Mouse (Mus musculus) thymus, postnatal 14 days (tissue): ENCODE data around the gene Rap1b.

Source experiments
- DNase-seq: peaks from one replicate; pipeline ENCODE4 v3.0.0; 2021

Rap1b gene

GRCm38 (mm10) chr10:117856001-117856720 is 10.3 kb upstream of the Rap1b start:
- no peak for DNase-seq

DNA sequence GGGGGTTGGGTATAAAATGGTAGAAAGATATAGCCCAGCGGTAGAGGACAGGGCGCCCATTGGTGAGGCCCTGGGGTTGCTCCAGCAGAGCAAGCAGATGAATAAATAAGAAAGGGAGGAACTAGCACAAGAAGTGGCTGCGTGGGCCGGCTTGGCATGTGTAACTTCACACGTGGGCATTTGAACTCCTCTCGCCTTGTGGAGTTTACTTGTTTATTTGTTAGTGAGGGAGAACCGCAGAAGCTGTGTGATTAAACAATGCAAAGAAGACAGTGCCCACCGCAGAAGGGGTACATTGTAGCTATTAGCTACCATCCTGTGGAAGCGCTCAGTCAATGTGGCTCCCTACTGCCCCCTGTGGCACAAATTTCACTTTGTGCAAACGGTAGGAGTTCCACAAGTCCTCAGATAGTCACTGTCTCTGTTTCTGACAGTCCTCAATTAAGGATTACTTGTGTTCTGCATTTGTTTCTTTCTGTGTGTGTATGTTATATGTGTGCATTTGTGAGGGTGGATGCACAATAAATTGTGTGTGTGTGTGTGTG is 6.9 kb upstream of the Rap1b start:
- no peak for DNase-seq

GRCm38 (mm10) chr10:117848981-117849380 is 3.1 kb upstream of the Rap1b start:
- no peak for DNase-seq

DNA sequence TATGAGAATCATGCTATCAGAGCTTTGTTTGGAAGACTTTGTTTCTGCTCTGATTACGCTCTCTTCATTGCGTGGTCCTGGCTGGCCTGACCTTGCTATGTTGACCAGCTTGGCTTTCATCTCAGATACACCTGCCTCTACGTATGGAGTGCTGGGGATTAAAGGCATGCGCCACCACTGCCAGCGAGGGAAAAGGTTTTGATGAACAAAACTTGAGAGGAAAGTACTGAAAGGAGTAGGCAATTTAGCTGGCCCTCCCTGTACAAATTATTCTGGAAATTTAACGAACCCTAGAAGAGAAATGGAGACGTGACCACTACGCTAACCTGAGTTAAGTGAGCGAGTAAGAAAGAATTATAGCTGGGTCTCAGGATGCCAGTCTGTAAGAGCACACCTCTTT is 961 bp upstream of the Rap1b start:
- DNase-seq: no peak

DNA sequence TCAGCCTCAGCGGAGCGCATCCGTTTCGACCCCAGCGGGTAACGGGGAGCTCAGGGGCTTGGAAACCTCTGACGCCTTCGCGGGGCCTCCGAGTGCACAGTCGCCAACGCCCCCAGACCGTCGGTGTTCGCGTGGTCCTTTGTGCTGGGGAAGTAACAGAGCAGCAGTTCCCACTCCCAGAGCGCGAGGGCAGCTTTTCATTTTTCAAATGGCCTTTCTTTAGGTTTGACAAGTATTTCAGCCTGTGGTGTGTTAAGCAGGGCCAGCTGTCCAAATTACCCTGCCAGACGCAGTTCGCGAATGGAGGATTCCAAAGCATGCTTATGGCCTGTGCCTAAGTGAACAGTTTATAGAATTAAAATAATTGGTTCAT is 411 bp upstream of the Rap1b start:
- DNase-seq: no peak

- DNase-seq: peak; percentile 81
Measured at GRCm38 (mm10) chr10:117844782-117845596, 846 bp downstream of the Rap1b start.

DNA sequence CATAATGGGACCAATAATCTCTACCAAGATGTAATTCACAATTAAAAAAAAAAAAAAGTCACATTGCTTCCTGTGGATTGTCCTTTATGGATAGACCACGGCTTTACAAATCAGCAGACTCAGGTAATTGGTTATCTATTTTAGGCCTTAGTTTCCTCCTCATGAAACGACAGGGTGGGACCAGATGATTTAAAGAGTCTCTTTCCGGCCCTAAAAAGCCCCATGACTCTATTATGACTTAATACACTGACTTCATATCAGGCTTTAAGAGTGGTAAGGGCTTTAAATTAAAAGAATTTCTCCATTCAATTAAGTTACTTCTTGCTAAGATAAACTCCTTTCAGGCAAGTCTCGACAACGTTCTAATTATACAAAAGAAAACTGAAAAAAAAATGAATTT is 1.6 kb downstream of the Rap1b start:
- no peak for DNase-seq

DNA sequence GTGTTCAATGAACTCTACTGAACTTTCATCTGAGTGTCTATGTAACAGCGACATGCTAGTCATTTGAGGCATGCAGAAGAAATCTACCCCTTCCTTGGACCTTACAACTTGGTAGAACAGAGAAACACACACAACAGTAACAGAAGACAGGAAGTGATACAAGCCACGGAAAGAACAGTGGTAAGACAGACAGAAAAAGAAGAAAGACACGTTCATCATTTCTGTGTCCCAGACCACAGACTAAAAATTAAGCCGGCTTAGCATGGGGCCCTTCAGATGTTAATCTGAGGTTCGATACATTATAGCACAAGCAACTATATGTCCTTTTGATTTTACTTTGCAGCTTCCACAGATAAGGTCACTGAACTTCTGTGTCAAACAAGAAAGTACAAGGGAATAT is 2.1 kb downstream of the Rap1b start:
- peak; percentile 30 for DNase-seq

DNA sequence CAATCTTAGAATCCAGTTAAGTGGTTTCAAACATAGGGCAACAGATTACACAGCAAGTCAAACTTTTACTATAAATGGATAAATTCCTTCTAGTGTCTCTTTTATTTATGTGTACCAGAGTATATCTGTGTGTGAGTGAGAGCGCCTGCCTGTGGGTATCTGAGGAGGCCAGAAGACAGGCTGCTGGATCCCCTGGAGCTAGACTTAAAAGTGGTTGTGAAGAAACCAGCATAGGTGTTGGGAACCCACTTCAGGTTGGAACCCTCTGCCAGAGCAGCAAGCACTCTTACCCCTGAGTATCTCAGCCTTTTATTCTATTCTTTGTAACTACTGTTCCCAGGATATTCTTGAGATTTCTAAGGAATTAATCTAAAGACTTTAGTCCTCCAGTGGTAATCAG is 4.1 kb downstream of the Rap1b start:
- no peak for DNase-seq

DNA sequence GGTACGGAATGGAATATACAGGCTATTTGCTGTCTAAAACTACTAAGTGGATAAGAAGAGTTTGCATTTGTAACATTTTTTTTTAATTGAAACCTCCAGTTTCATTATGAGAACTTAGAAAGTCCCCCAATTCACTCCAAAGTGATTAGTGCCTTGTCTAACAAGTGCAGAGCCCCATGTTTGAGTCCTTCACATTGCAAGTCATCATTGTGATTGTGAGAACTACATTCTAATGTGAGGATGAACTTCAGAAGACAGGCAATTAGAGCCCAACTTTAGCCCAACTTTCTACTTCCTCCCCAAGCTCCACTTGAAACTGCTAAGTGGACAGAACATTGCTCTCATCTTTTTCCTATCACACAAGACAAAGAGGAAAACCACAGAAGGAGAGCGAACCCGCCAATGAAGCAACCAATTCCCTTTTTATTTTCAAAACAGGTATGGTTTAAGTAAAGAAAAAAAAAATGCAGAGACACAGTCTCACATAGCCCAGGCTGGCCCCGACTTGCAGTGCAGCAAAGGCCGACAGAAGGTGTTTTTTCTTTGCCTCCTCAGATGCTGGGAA is 5.3 kb downstream of the Rap1b start:
- no peak for DNase-seq

- DNase-seq: no peak
Measured at GRCm38 (mm10) chr10:117839737-117840136, 6.1 kb downstream of the Rap1b start.

- DNase-seq: no peak
Measured at GRCm38 (mm10) chr10:117838924-117839323, 6.9 kb downstream of the Rap1b start.

DNA sequence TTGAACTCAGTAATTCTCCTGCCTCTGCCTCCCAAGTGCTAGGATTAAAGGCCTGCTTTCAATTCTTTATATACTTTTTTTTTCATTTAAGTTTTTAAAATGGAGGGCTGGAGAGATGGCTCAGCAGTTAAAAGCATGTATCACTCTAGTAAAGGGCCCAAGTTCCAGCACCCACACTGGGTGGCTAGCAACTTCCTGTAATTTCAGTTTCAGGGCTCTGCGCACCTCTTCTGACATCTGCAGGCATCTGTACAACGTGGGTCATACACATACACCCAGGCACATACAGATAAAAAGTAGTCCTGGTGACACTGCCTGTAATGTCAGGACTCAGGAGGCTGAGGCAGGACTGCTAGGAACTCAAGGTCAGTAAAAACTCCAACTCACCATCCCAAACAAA is 9.5 kb downstream of the Rap1b start:
- peak; percentile 53 for DNase-seq

GRCm38 (mm10) chr10:117835453-117835852 is 10.4 kb downstream of the Rap1b start:
- DNase-seq: no peak

DNA sequence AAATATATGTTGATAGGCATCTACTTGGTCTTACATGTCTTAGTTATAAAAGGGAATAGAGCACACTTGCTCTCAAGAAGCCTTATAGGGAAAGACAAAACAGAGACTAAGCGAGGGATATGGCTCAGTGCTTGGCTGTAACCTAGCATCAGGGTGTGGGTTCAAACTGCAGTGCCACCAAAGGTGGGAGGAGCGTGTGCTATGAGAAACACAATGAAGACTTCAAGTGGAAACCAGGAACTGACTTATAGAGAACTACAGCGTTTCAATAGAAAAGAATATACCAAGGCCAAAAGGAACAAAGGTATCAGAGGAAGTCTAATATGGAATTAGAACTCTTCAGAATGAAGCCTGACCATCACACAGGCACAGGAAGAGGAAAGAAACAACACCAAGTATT is 15.0 kb downstream of the Rap1b start:
- no peak for DNase-seq

- DNase-seq: no peak
Measured at GRCm38 (mm10) chr10:117829472-117830155, 16.2 kb downstream of the Rap1b start.

- no peak for DNase-seq
Measured at GRCm38 (mm10) chr10:117829022-117829421, 16.8 kb downstream of the Rap1b start.

DNA sequence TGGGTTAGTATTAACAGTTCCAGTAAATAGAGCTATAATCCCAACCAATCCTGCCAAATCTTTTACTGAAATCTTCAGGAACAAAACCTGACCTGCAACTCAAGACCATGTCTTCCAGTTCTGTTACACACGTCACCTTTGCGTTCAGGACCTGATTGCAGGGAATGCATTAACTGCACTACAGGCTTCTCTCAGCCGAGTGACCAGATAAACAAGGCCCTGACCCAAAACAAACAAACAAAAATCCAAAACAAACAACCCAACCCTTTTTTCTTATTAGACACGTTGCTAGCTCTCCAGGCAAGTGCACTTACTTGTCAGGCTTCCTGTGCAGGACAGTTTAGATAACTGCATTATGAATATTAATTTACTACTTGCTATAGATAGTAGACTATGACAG is 17.3 kb downstream of the Rap1b start:
- no peak for DNase-seq

DNA sequence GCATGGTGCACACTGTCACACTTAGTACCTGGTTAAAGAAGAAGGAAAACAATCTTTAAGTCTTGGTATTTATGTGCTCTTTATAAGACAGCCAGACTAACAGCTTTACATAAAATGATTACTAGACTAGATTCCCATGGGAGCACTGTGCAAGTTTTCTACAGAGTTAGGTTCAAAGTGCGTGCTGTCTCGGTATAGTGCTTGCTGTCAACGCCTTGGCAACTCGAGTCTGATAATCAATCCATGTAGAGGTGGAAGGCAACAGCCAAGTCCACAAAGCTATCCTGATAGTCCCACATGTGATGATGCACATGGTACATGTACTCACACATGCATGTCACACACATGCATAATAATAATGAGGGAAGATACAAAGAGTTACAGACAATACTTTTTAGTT is 21.2 kb downstream of the Rap1b start:
- DNase-seq: no peak

- no peak for DNase-seq
Measured at GRCm38 (mm10) chr10:117824139-117824538, 21.7 kb downstream of the Rap1b start.

DNA sequence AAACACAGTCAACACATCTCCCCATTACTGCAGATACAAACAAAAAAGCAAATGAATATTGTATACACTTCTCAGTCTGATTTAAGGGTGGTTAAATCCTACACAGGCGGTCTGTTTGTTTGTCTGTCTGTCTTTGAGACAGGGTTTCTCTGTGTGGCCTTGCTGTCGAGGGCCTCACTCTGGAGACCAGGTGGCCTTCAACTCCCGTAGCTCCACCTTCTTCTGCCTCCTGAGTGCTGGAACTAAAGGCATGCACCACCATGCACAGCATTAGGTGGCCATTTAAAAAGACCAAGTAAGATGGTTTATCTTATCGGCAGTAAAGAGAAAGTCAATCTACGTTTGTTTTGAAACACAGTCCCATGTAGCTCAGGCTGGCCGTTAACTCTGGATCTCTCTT is 22.5 kb downstream of the Rap1b start:
- no peak for DNase-seq

GRCm38 (mm10) chr10:117818600-117818999 is 27.2 kb downstream of the Rap1b start:
- DNase-seq: no peak

DNA sequence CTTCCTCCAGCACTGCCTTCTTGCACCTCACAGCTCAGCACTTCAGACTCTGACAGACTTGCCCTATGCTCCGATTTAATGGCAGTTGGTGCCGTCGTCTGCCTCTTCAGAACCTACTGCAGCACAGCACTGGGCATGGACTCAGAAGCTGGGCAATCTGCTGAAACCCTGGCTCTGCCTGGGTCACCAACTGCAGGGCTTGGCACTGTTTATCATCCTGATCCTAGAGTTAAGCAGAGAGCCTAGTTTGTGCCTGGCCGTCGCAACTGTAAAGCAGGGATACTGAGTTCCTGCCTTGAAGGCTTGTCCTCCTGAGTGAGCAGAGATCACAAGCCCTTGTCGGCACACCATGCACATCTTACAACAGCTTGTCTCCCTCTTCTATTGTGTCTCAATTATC is 29.1 kb downstream of the Rap1b start:
- no peak for DNase-seq
